Mouse (Mus musculus) myocyte (in vitro differentiated cells): Measurements from ENCODE around the gene Cux1. TPM values are rescaled to one million over a fixed set of nuclear protein-coding genes. Genes with fewer than 3 reads are reported as not detected.

Source experiments
- H3K27me3 ChIP-seq: one replicate; pipeline ENCODE4 v1.6.1; 2011; ENCODE audit not compliant: control insufficient read depth, insufficient read depth, insufficient read length
- H3K36me3 ChIP-seq: one replicate; pipeline ENCODE4 v1.6.1; 2011; ENCODE audit not compliant: control insufficient read depth, insufficient read depth
- H3K4me2 ChIP-seq: one replicate; pipeline ENCODE4 v1.6.1; 2011; ENCODE audit warnings: low read depth, control low read depth
- H3K4me3 ChIP-seq: one replicate; pipeline ENCODE4 v1.5.1; 2011; ENCODE audit warnings: mild to moderate bottlenecking, control low read depth, moderate library complexity
- H3K79me2 ChIP-seq: one replicate; pipeline ENCODE4 v1.6.1; 2011; ENCODE audit not compliant: control insufficient read depth, insufficient read depth
- H3ac ChIP-seq: one replicate; pipeline ENCODE4 v1.6.1; 2011; ENCODE audit not compliant: control insufficient read depth, insufficient read length
- CEBPB ChIP-seq: IDR thresholded peaks from 2 replicates; pipeline ENCODE4 v1.6.1; 2011; ENCODE audit warnings: mild to moderate bottlenecking, moderate library complexity; ENCODE audit not compliant: poor library complexity, insufficient read depth, severe bottlenecking
- E2F4 ChIP-seq: IDR thresholded peaks from one replicate; pipeline ENCODE4 v1.6.1; 2011; ENCODE audit warnings: mild to moderate bottlenecking, control low read depth, moderate library complexity; ENCODE audit not compliant: insufficient read depth
- MAX ChIP-seq: IDR thresholded peaks from one replicate; pipeline ENCODE4 v1.6.1; 2011; ENCODE audit warnings: low read depth, mild to moderate bottlenecking, control low read depth
- MYOD1 ChIP-seq, 3 experiments: IDR thresholded peaks; one replicate each; pipeline ENCODE4 v1.6.1; 2011; ENCODE audit warnings: control low read depth in 2 of 3, low read depth in 2 of 3, mild to moderate bottlenecking in 2 of 3, moderate library complexity in 1 of 3; ENCODE audit not compliant: insufficient read length in 2 of 3, control insufficient read depth in 1 of 3
- MYOG ChIP-seq, 3 experiments: IDR thresholded peaks; one replicate each; pipeline ENCODE4 v1.6.1; 2011; ENCODE audit warnings: control low read depth in 2 of 3, low read depth in 2 of 3, mild to moderate bottlenecking in 2 of 3; ENCODE audit not compliant: insufficient read length in 2 of 3, control insufficient read depth in 1 of 3, insufficient read depth in 1 of 3
- POLR2A ChIP-seq: IDR thresholded peaks from one replicate; pipeline ENCODE4 v1.6.1; 2011; ENCODE audit warnings: low read depth, mild to moderate bottlenecking, control low read depth, moderate library complexity; ENCODE audit not compliant: insufficient read length
- POLR2AphosphoS2 ChIP-seq: IDR thresholded peaks from one replicate; pipeline ENCODE4 v1.6.1; 2011; ENCODE audit warnings: low read depth, control low read depth; ENCODE audit not compliant: insufficient read length
- REST ChIP-seq: IDR thresholded peaks from one replicate; pipeline ENCODE4 v1.6.1; 2011; ENCODE audit warnings: mild to moderate bottlenecking, control low read depth, moderate library complexity; ENCODE audit not compliant: insufficient read depth, insufficient read length
- SRF ChIP-seq: IDR thresholded peaks from one replicate; pipeline ENCODE4 v1.6.1; 2011; ENCODE audit warnings: low read depth; ENCODE audit not compliant: control insufficient read depth, insufficient read length
- TCF12 ChIP-seq: IDR thresholded peaks from one replicate; pipeline ENCODE4 v1.6.1; 2011; ENCODE audit warnings: mild to moderate bottlenecking, control low read depth; ENCODE audit not compliant: poor library complexity, insufficient read depth, severe bottlenecking
- TCF3 ChIP-seq: IDR thresholded peaks from one replicate; pipeline ENCODE4 v1.6.1; 2011; ENCODE audit warnings: low read depth, control low read depth; ENCODE audit not compliant: insufficient read length
- USF1 ChIP-seq: IDR thresholded peaks from one replicate; pipeline ENCODE4 v1.6.1; 2011; ENCODE audit warnings: low read depth, mild to moderate bottlenecking, control low read depth, moderate library complexity
- polyA plus RNA-seq: library from polyadenylated mRNA; unstranded; fragments of >200 nt; fragmentation: generic; extraction: Trizol; gene quantifications from one replicate; pipeline ENCODE4 v1.2.1, GENCODE M21; 2012; ENCODE audit warnings: missing spikeins

The Cux1 gene
- polyA plus RNA-seq, 1 experiment = 50.7 TPM

DNA sequence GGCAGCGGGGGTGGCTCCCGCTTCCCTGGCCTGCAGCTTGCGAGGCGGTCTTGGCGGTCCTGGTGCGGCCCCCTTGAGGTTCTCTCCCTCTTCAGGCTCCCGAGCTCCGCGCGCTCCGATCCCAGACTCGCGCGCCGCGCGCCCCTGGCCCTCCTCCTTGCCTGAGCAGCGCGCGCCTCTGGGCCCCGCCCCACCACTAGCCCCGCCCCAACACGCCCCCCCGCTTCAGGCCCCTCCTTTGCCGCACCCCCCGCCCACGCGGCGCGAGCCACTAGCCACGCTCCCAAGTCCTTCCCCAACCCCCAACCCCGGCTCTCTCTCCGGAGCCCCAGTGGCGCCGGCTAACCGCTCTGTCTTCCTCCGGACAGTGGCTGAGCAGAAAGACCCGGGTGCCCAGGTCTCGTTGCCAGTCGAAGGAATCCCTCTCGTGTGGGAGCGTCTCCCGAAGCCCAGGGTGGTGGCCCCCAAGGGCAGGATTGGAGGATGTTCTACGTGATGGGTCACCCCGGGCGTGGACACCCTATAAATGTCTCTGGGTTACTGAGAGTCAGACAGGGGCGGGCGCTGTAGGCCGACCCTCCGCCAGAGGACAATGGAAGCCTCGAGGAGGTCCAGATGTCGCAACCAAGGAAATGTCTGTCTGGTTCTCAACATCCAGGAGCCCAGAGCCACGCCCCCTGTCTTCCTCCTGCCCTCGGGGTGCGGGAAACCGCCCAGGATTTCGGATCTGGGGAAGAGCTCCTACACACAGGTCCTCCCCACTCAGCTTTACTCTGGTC, 322.3 kb downstream of the Cux1 start:
- Histone ChIP-seq H3K4me3 (peak overlapping the region; percentile 57), H3K27me3 (no peaks in the 10 kb centered on the region)

DNA sequence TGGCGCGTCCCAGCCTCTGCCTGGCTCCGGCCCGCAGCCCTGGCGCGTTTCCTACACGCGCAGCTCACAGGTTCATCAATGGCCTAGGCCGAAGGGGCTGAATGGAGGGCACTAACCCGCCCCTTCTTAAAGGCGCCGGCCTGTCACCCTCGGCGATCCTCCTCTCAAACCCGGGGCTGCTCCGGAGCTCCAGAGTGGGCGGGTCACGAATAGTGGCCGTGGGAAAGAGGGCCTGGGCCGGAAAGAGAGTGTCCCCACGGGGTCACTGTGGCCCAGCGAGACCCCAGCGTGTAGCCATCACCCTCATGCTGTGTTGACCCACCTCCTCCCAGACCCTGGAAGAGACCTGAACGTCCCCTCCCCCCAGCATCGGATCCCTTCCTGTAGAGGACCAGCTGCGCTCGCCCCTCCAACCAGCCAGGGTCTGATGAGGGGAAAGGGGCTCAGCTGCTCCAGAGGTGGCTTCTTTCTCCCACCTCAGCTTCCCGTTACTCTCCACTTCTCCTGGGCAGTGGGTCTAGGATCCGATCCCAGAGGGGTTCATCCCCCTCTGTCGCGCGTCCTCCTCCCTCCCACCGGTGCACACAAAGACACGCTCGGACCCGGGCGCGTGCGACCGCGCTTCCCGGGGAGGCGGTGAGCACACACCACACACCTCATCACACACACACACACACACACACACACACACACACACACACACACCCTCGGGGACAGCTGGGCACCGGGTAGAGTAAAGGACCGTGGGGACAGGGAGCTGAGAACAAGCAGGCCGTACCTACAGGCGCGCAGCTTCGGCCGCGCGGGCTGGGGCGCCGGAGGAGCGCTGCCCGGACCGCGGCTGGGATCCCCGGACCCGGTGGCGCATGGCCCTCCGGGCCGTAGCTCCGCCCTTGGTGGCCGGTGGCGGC, 323.2 kb downstream of the Cux1 start:
- Histone ChIP-seq H3ac (peak overlapping the region; percentile 54), H3K36me3 (no peaks in the 10 kb centered on the region), H3K4me2 (peak overlapping the region; percentile 82), H3K27me3 (no peaks in the 10 kb centered on the region), H3K4me3 (peak overlapping the region; percentile 57), H3K79me2 (no peaks in the 10 kb centered on the region)
- TF ChIP-seq TCF12 (no peak), E2F4 (no peak), MAX (no peak), CEBPB (no peak), MYOD1 (IDR thresholded peaks at IDR 0.05; ENCODE audit: control insufficient read depth in 1 of 3, insufficient read length in 2 of 3, low read depth in 2 of 3) (no peak), MYOG (IDR thresholded peaks at IDR 0.05; ENCODE audit: control insufficient read depth in 1 of 3, insufficient read depth in 1 of 3, insufficient read length in 2 of 3, low read depth in 2 of 3) (peak in 2 of 3 experiments; percentile 21 to 61), TCF3 (no peak), USF1 (no peak), POLR2AphosphoS2 (peak; percentile 23), REST (no peak)

More for the DNA sequence above, 322.3 kb downstream of the Cux1 start:
- Histone ChIP-seq H3K79me2 (no peaks in the 10 kb centered on the region), H3K36me3 (no peaks in the 10 kb centered on the region), H3ac (peak overlapping the region; percentile 54), H3K4me2 (peak overlapping the region; percentile 97)
- no peak for TF ChIP-seq E2F4
- TF ChIP-seq POLR2AphosphoS2 = peak; percentile 53
- no peak for TF ChIP-seq MYOG (IDR thresholded peaks at IDR 0.05; ENCODE audit: control insufficient read depth in 1 of 3, insufficient read depth in 1 of 3, insufficient read length in 2 of 3, low read depth in 2 of 3)
- no peak for TF ChIP-seq SRF
- TF ChIP-seq CEBPB = peak; percentile 79
- TF ChIP-seq MAX = no peak
- no peak for TF ChIP-seq TCF12
- TF ChIP-seq MYOD1 (IDR thresholded peaks at IDR 0.05; ENCODE audit: control insufficient read depth in 1 of 3, insufficient read length in 2 of 3, low read depth in 2 of 3) = no peak
- no peak for TF ChIP-seq REST
- no peak for TF ChIP-seq TCF3
- TF ChIP-seq POLR2A = peak; percentile 51
- no peak for TF ChIP-seq USF1

DNA sequence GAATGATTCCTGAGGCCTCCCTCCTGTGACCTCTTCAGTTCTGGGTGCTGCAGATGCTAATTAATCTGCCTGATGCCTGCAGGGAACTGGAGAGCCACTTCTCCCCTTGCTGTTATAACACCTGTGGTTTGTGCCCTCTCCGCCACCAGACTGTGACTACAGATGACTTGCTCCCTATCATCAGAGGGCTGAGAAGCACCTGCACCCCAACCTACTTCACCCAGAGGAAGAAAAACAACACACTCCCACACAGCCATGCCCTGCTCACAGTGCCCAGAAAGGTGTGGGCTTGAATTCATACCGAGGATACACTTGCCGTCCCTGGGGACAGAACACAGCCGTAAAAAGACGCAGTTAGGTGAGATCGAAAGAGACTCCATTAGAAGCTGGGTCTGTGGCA, 326.1 kb downstream of the Cux1 start:
- no peak overlapping the region for H3K4me3 ChIP-seq
- H3K4me2 ChIP-seq = no peak overlapping the region
- no peak overlapping the region for H3ac ChIP-seq
- H3K27me3 ChIP-seq = no peaks in the 10 kb centered on the region
- TF ChIP-seq MYOD1 (IDR thresholded peaks at IDR 0.05; ENCODE audit: control insufficient read depth in 1 of 3, insufficient read length in 2 of 3, low read depth in 2 of 3) (no peak), SRF (no peak), POLR2A (no peak), POLR2AphosphoS2 (no peak), CEBPB (no peak), MYOG (IDR thresholded peaks at IDR 0.05; ENCODE audit: control insufficient read depth in 1 of 3, insufficient read depth in 1 of 3, insufficient read length in 2 of 3, low read depth in 2 of 3) (no peak), TCF12 (no peak), USF1 (no peak), TCF3 (no peak), REST (no peak), E2F4 (no peak), MAX (no peak)
- H3K36me3 ChIP-seq = no peaks in the 10 kb centered on the region
- no peaks in the 10 kb centered on the region for H3K79me2 ChIP-seq

DNA sequence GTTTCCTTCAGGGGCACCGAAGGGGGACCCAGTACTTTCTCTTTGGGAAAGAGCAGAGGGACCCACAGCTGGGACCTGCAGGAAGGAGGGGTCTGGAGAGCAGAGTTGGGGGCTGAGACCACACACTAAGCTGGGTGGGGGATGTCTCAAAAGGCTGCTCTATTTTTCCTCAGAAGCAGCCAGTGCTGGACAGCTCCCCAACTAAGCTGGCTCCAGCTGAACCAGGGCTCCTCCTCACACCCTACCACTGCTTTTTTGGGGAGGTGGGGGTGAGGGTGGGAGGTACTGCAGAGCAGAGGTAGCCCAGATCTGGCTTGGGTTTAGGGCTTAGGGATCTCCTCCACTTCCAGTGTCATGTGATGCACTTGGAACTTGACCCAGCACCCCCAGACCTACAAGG, 326.9 kb downstream of the Cux1 start:
- Histone ChIP-seq H3K4me2 (no peak overlapping the region), H3K27me3 (no peaks in the 10 kb centered on the region), H3K36me3 (no peaks in the 10 kb centered on the region), H3ac (no peak overlapping the region), H3K4me3 (no peak overlapping the region), H3K79me2 (no peaks in the 10 kb centered on the region)
- no peak for TF ChIP-seq USF1
- peak; percentile 61 for TF ChIP-seq REST
- no peak for TF ChIP-seq POLR2AphosphoS2
